Mouse (Mus musculus): ENCODE data around the gene Ccdc184.

GRCm38 (mm10) chr15:98145559-98146181 lies 21.3 kb upstream of the Ccdc184 start:
- TF ChIP-seq POLR2A (IDR thresholded peaks at IDR 0.05; ENCODE audit: low read depth, low read length), result no peak
- no peak for TF ChIP-seq CTCF (conservative IDR thresholded peaks at IDR 0.05; ENCODE audit: insufficient read depth, insufficient read length, low read depth, low read length)
